Mouse (Mus musculus): ENCODE measurements around the gene Tnpo1.

- TF ChIP-seq CTCF (IDR thresholded peaks at IDR 0.05; ENCODE audit: borderline replicate concordance, insufficient read depth, low read length) (no peak), POLR2A (IDR thresholded peaks at IDR 0.05; ENCODE audit: low read depth, low read length) (no peak)
These were observed 107.1 kb downstream of the Tnpo1 start for GRCm38 (mm10) chr13:98819094-98819493.
